Mouse (Mus musculus): ENCODE data around the gene Abcg5. TPM values are rescaled to one million over a fixed set of nuclear protein-coding genes. Genes with fewer than 3 reads are reported as not detected.

Gene Abcg5
- total and polyA plus RNA-seq, 2 experiments from 2014 or later, result 1.2 to 1.5 TPM

DNA sequence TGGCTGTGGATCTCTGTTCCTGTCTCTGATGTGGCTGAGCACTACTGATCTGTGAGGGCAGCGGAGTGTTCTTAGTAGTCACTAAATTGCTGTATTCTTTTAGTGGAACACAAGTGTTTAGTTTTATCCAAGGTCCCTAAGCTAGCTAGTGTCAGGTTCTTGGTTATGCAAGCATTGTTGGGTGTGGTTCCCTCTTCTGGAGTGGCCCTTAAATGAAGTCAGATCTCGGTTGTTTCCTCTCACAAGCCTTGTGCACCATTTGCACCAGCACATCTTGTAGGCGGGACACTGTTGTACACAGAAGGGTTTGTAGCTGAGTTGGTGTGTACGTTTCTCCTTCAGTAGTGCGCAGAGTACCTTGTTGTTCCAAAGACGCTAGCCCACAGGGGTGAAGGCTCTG lies 44.8 kb downstream of the Abcg5 start:
- Histone ChIP-seq H3K36me3 (ENCODE audit: insufficient read depth) (no peaks in the 10 kb centered on the region), H3K4me1 (ENCODE audit: insufficient read depth) (no peaks in the 10 kb centered on the region), H3K27ac (ENCODE audit: low read depth, low read length) (no peak overlapping the region), H3K9me3 (ENCODE audit: low read length) (no peaks in the 10 kb centered on the region), H3K27me3 (ENCODE audit: insufficient read depth, low read length) (no peaks in the 10 kb centered on the region), H3K4me3 (ENCODE audit: low read depth, low read length) (no peak overlapping the region), H3K4me2 (ENCODE audit: low read depth) (no peak overlapping the region), H3K9ac (no peak overlapping the region)
- 93% methylated on average over 6 of the region's 6 CpGs for WGBS
- no peak for TF ChIP-seq CTCF (IDR thresholded peaks at IDR 0.05; ENCODE audit: low read depth)
- ATAC-seq (no peak), DNase-seq (no peak)

DNA sequence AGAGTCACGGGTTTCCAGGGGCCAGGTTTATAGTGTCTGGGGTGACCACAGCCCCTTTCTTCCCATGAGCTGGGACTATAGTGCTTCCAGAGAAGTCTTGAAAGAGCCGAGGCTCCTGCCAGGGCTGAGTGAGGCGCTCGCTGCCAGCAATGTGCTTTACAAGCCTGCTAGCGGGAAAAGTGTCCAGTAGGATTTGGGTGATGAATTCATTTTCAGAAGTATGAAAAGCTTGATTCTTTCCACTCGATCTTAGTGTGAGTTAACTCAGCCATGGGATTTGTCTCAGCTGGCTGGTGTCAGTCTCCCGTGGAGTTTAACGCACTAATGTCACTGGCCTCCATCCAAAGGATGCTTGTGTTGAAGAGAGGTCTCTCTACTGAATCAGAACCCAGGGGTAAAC lies 46.5 kb downstream of the Abcg5 start:
- WGBS, result 43% methylated on average over 8 of the region's 8 CpGs
- H3K27me3 ChIP-seq (ENCODE audit: insufficient read depth, low read length), result no peaks in the 10 kb centered on the region
- no peak overlapping the region for H3K4me2 ChIP-seq (ENCODE audit: low read depth)
- no peak for TF ChIP-seq CTCF (IDR thresholded peaks at IDR 0.05; ENCODE audit: low read depth)
- no peak for DNase-seq
- no peak overlapping the region for H3K4me3 ChIP-seq (ENCODE audit: low read depth, low read length)
- no peak overlapping the region for H3K27ac ChIP-seq (ENCODE audit: low read depth, low read length)
- H3K9me3 ChIP-seq (ENCODE audit: low read length), result no peaks in the 10 kb centered on the region
- H3K36me3 ChIP-seq (ENCODE audit: insufficient read depth), result peaks cover 4% of the 10 kb centered on the region; the same call in 1 of the 2 replicates
- no peak for ATAC-seq
- no peak overlapping the region for H3K9ac ChIP-seq
- no peaks in the 10 kb centered on the region for H3K4me1 ChIP-seq (ENCODE audit: insufficient read depth)

DNA sequence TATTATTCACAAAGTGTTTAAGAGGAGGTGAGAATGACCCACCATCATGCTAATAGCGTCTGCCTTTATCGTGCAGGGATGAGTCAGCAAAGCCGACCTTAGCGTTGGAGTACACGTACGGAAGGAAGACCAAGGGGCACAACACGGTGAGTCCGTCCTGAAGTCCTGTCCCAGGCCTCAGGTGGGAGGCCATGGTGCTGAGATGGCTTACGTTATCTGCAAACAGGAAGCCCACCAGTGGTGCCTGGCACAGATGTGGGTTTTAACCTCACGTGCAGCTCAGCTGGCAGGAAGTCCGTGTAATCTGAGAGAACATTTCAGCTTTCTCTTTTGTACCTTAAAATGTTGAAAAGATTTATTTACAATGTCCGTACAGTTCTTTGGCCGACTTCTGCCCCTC lies 49.4 kb downstream of the Abcg5 start:
- no peak for ATAC-seq
- H3K36me3 ChIP-seq (ENCODE audit: insufficient read depth), result peaks cover 4% of the 10 kb centered on the region; the same call in 1 of the 2 replicates
- H3K4me2 ChIP-seq (ENCODE audit: low read depth), result no peak overlapping the region
- no peak for TF ChIP-seq CTCF (IDR thresholded peaks at IDR 0.05; ENCODE audit: low read depth)
- no peaks in the 10 kb centered on the region for H3K27me3 ChIP-seq (ENCODE audit: insufficient read depth, low read length)
- no peaks in the 10 kb centered on the region for H3K4me1 ChIP-seq (ENCODE audit: insufficient read depth)
- no peak overlapping the region for H3K9ac ChIP-seq
- 90% methylated on average over 13 of the region's 13 CpGs for WGBS
- DNase-seq, result no peak
- H3K27ac ChIP-seq (ENCODE audit: low read depth, low read length), result no peak overlapping the region
- no peaks in the 10 kb centered on the region for H3K9me3 ChIP-seq (ENCODE audit: low read length)
- no peak overlapping the region for H3K4me3 ChIP-seq (ENCODE audit: low read depth, low read length)

DNA sequence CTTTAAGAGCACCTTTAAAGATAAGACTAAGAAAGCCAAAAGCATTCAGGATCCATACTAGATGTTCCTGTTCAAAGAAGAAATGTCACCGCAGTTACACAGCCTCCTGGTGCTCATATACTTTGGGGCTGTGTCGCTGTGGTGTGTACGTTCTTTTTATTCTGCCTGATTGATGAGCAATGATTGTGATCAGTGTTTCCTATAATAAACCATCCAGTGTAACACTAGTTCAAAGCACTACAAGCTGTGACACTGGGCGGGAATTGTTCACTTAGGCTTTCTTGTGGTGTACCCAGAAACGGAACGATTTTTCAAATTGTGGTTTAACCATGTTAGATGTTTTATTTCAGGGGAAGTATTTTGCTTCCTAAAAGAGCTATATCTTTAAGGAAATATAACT lies 51.0 kb downstream of the Abcg5 start:
- no peak for TF ChIP-seq CTCF (IDR thresholded peaks at IDR 0.05; ENCODE audit: low read depth)
- peaks cover 4% of the 10 kb centered on the region; the same call in 1 of the 2 replicates for H3K36me3 ChIP-seq (ENCODE audit: insufficient read depth)
- no peak overlapping the region for H3K4me2 ChIP-seq (ENCODE audit: low read depth)
- no peaks in the 10 kb centered on the region for H3K9me3 ChIP-seq (ENCODE audit: low read length)
- WGBS, result 95% methylated on average over 6 of the region's 6 CpGs
- ATAC-seq (no peak), DNase-seq (no peak)
- H3K9ac ChIP-seq, result no peak overlapping the region
- no peak overlapping the region for H3K4me3 ChIP-seq (ENCODE audit: low read depth, low read length)
- H3K27me3 ChIP-seq (ENCODE audit: insufficient read depth, low read length), result no peaks in the 10 kb centered on the region
- peaks cover 4% of the 10 kb centered on the region; the same call in 1 of the 2 replicates for H3K4me1 ChIP-seq (ENCODE audit: insufficient read depth)
- H3K27ac ChIP-seq (ENCODE audit: low read depth, low read length), result no peak overlapping the region

DNA sequence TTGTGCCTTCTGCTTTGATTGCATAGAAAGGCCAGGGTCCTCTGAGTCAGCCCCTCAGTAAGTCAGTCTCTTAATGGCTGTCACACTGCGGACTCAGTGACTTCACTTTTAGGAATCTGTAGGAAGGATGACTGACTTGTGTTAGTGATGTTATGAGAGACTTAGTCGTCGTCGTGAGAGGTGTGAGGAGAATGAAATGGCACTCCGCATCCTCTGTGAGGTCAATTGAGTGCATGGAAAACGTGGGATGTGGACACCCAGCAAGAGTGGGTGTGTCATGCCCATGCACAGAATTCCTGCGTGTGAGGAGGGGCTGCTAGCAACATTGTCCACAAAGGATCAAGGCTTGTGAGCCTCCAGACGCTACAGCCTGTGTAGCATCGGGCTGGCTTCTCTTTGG lies 54.2 kb downstream of the Abcg5 start:
- DNase-seq (no peak), ATAC-seq (no peak)
- H3K36me3 ChIP-seq (ENCODE audit: insufficient read depth), result peaks cover 4% of the 10 kb centered on the region; the same call in 1 of the 2 replicates
- no peak for TF ChIP-seq CTCF (IDR thresholded peaks at IDR 0.05; ENCODE audit: low read depth)
- peaks cover 6% of the 10 kb centered on the region; the same call in 1 of the 2 replicates for H3K4me1 ChIP-seq (ENCODE audit: insufficient read depth)
- 92% methylated on average over 9 of the region's 9 CpGs for WGBS
- H3K9me3 ChIP-seq (ENCODE audit: low read length), result no peaks in the 10 kb centered on the region
- H3K27me3 ChIP-seq (ENCODE audit: insufficient read depth, low read length), result no peaks in the 10 kb centered on the region
- H3K9ac ChIP-seq, result no peak overlapping the region
- no peak overlapping the region for H3K27ac ChIP-seq (ENCODE audit: low read depth, low read length)
- H3K4me3 ChIP-seq (ENCODE audit: low read depth, low read length), result no peak overlapping the region
- H3K4me2 ChIP-seq (ENCODE audit: low read depth), result no peak overlapping the region

DNA sequence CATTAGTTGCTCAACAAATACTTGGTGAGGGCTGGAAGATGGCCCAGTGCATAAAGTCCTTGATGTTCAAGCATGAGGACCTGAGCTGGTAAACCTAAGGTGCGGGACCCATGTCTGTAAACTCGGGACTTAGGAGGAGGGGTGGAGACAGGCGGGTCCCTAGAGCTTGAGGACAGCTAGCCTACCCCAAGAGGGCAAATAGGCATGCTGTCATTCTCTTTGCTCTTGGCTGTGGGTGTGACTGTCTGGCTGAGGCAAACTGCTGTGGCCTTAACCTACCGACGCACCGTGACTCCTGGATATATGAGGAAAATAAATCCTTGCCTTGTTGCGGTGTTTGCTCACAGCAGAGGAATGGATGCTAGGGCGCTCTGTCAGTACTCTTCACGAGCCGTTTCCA lies 55.1 kb downstream of the Abcg5 start:
- no peak for TF ChIP-seq CTCF (IDR thresholded peaks at IDR 0.05; ENCODE audit: low read depth)
- no peak for ATAC-seq

DNA sequence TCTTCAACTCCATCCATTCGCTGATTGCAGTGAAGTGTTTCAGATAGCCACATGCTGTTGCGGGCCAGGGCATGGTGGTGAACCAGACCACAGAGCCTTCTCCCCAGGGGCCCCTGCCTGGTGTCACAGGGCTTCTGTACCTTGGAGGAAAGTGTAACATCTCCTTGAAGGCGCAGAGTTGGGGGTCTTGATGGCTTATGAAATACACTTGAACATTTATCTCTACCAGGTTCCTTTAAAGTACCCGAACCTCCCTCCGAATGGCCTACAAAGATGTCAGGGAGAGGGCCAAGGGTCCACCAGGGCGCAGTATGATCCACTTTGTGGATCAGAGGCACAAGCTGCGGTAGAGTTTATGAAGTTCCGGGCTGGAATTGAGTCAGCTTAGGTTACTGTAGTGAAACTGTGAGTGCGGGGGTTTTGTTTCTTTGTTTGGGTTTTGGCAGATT lies 55.9 kb downstream of the Abcg5 start:
- H3K27me3 ChIP-seq (ENCODE audit: insufficient read depth, low read length), result no peaks in the 10 kb centered on the region

More for the DNA sequence above, 55.1 kb downstream of the Abcg5 start:
- H3K36me3 ChIP-seq (ENCODE audit: insufficient read depth), result peaks cover 4% of the 10 kb centered on the region; the same call in 1 of the 2 replicates
- no peaks in the 10 kb centered on the region for H3K9me3 ChIP-seq (ENCODE audit: low read length)
- no peak for DNase-seq
- peaks cover 6% of the 10 kb centered on the region; the same call in 1 of the 2 replicates for H3K4me1 ChIP-seq (ENCODE audit: insufficient read depth)
- H3K9ac ChIP-seq, result no peak overlapping the region
- H3K27me3 ChIP-seq (ENCODE audit: insufficient read depth, low read length), result no peaks in the 10 kb centered on the region
- WGBS, result 91% methylated on average over 10 of the region's 10 CpGs
- no peak overlapping the region for H3K4me2 ChIP-seq (ENCODE audit: low read depth)
- no peak overlapping the region for H3K27ac ChIP-seq (ENCODE audit: low read depth, low read length)
- H3K4me3 ChIP-seq (ENCODE audit: low read depth, low read length), result no peak overlapping the region

More for the DNA sequence above, 55.9 kb downstream of the Abcg5 start:
- no peaks in the 10 kb centered on the region for H3K9me3 ChIP-seq (ENCODE audit: low read length)
- peak; percentile 45 for DNase-seq
- peak; percentile 41 for ATAC-seq
- 23% methylated on average over 9 of the region's 9 CpGs for WGBS
- peak overlapping the region; percentile 68 for H3K4me3 ChIP-seq (ENCODE audit: low read depth, low read length)
- no peaks in the 10 kb centered on the region for H3K36me3 ChIP-seq (ENCODE audit: insufficient read depth)
- H3K4me1 ChIP-seq (ENCODE audit: insufficient read depth), result peaks cover 6% of the 10 kb centered on the region; the same call in 1 of the 2 replicates
- no peak; the same call in 1 of the 2 replicates for TF ChIP-seq CTCF (IDR thresholded peaks at IDR 0.05; ENCODE audit: low read depth)
- H3K27ac ChIP-seq (ENCODE audit: low read depth, low read length), result peak overlapping the region; percentile 64; the same call in 1 of the 2 replicates
- H3K4me2 ChIP-seq (ENCODE audit: low read depth), result peak overlapping the region; percentile 71
- H3K9ac ChIP-seq, result peak overlapping the region; percentile 66
